Mouse (Mus musculus) ovary, postnatal 36 days (tissue): ENCODE measurements around the gene Sirt2.
A peak's percentile ranks its signal among the peaks of the same experiment; 100 is the strongest.

ENCODE experiments used
- DNase-seq: peaks from one replicate; pipeline ENCODE4 v3.0.0; 2022; ENCODE audit warnings: low spot score, mixed read lengths

Sirt2 gene

GRCm38 (mm10) chr7:28816201-28816600 is 49.7 kb downstream of the Sirt2 start:
- no peak for DNase-seq

GRCm38 (mm10) chr7:28816920-28817319 is 50.4 kb downstream of the Sirt2 start:
- DNase-seq: no peak

- DNase-seq: no peak
Observed at GRCm38 (mm10) chr7:28817524-28817923, 51.0 kb downstream of the Sirt2 start.

DNA sequence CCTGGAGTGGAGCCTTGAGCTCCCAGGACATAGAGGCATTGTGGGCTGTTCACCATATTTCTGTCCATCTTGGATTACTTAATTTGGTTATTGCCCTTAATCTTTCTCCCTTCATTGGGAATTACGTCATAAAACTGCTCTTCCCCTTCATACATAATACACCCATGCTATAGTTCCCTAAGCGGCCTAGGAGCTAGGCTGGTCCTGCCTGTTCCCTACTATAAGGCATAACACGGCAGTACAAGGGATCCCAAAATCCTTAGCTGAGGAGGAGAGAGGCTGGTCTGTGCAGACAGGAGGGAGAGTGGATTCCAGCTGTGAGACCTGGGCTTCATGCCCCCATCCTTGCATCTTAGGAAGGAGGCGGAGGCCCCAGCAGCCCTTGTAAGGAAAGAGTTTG is 51.4 kb downstream of the Sirt2 start:
- no peak for DNase-seq

DNA sequence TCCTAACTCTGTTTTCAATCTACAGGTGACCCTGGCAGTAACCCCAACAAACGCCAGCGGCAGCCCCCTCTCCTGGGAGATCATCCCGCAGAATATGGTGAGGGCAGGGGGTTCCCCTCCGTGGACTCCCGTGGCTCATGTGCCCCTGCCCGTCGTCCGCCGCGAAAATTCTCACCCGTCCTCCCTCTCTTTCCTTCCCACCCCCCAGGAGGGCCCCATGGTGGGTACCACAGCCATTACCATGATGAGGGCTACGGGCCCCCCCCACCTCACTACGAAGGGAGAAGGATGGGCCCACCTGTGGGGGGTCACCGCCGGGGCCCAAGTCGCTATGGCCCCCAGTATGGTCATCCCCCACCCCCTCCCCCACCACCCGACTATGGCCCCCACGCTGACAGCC is 51.9 kb downstream of the Sirt2 start:
- DNase-seq: no peak

GRCm38 (mm10) chr7:28818861-28819452 is 52.4 kb downstream of the Sirt2 start:
- no peak for DNase-seq

- no peak for DNase-seq
Observed at GRCm38 (mm10) chr7:28819571-28819970, 53.0 kb downstream of the Sirt2 start.

- DNase-seq: no peak
Observed at GRCm38 (mm10) chr7:28820358-28821260, 54.1 kb downstream of the Sirt2 start.

- DNase-seq: no peak
Observed at GRCm38 (mm10) chr7:28821261-28821831, 54.8 kb downstream of the Sirt2 start.

- DNase-seq: no peak
Observed at GRCm38 (mm10) chr7:28822556-28822955, 56.0 kb downstream of the Sirt2 start.

GRCm38 (mm10) chr7:28822993-28823903 is 56.7 kb downstream of the Sirt2 start:
- DNase-seq: no peak

DNA sequence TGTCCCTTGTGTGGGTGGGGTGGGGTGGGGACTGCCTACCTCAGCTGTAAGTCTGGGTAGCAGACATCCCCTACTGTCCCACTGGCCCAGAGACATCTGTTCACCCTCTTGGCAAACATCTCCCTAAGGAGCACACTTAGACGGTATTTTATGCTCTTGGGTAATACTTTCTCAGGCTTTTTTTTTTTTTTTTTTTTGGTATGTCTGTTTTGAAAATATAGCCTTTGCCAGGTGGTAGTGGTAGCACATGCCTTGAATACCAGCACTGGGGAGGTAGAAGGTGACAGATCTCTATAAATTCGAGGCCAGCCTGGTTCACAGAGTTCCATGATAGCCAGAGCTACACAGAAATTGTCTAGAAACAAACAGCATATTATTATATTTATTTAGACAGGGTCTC is 57.4 kb downstream of the Sirt2 start:
- DNase-seq: no peak

GRCm38 (mm10) chr7:28824941-28825685 is 58.6 kb downstream of the Sirt2 start, which contains the start of gene Ech1:
Gene Ech1, plus strand, starts transcription at chr7:28825217.
- DNase-seq: peak; percentile 91

- DNase-seq: peak; percentile 45
Observed at GRCm38 (mm10) chr7:28825686-28826401, 59.3 kb downstream of the Sirt2 start.

DNA sequence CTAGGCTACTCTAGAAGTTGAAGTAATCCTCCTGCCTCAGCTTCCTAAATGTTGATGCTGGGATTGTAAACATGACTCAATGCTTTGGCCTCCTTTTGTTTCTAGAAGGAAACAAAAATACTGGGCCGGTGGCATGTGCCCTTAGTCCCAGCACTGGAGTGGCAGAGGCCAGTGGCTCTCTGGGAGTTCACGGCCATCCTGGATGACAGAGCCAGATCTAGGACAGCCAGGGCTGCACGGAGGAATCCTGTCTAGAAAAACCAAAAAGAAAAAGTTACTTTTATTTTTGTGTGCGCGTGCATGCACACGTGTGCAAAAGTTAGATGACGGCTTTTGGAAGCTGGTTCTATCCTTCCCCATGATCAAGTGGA is 59.9 kb downstream of the Sirt2 start:
- DNase-seq: no peak

DNA sequence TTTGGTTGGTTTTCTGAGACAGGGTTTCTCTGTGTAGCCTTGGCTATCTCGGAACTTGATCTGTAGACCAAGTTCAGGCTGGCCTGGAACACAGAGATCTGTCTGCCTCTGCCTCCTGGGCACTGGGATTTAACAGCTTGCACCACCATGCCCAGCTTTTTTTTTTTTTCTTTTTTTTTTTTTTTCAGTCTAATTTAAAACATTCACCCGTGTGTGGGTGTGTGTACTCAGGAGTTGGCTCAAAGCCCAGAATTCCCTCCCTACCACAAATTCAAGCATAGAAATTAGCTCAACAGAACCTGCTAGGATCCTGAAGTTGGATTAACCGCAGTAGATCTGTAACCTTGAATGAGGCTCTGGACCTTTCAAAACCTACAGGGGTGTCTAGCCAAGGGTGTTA is 60.8 kb downstream of the Sirt2 start:
- no peak for DNase-seq

GRCm38 (mm10) chr7:28829821-28830220 is 63.3 kb downstream of the Sirt2 start:
- no peak for DNase-seq

- DNase-seq: no peak
Observed at GRCm38 (mm10) chr7:28830981-28831380, 64.4 kb downstream of the Sirt2 start.

GRCm38 (mm10) chr7:28831411-28832125 is 65.0 kb downstream of the Sirt2 start:
- no peak for DNase-seq

DNA sequence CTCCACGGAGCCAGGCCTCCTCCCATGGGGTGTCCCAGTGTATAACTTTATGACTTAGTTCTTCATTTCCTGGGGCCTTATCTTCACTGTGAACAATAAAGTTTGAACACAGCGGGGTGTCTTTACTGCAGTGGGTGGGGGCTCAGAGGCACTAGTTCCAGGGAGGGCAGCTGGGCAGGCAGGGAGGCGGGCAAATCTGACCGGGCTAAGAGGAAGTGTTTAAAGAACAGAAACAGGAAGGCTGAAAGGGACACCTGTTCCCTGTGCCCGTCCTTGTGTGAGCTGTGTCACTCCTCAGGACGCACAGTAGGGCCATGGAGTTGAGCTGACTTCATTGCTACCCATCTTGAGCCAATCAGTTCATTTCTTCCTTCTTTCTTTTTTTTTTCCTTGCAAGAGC is 65.6 kb downstream of the Sirt2 start:
- no peak for DNase-seq
